Mouse (Mus musculus) adrenal gland, postnatal 36 days (tissue): ENCODE measurements around the gene Irf8. TPM values are rescaled to one million over a fixed set of nuclear protein-coding genes. Genes with fewer than 3 reads are reported as not detected.
"Not testable (repeated sequence)": the region's sequence is repeated elsewhere in the genome, so short reads cannot be mapped to it uniquely, and the experiment has no call there.

Source experiments
- DNase-seq, 2 experiments: peaks; one replicate each; pipeline ENCODE4 v3.0.0; 2021; ENCODE audit warnings: mixed read lengths in 1 of 2
- total RNA-seq, 2 experiments: library from RNA; stranded (reverse); gene quantifications; 2 replicates each; pipeline ENCODE4 v1.2.3; 2021

Gene Irf8
- total RNA-seq, 2 experiments from 2014 or later: 9.8 to 44.7 TPM

DNA sequence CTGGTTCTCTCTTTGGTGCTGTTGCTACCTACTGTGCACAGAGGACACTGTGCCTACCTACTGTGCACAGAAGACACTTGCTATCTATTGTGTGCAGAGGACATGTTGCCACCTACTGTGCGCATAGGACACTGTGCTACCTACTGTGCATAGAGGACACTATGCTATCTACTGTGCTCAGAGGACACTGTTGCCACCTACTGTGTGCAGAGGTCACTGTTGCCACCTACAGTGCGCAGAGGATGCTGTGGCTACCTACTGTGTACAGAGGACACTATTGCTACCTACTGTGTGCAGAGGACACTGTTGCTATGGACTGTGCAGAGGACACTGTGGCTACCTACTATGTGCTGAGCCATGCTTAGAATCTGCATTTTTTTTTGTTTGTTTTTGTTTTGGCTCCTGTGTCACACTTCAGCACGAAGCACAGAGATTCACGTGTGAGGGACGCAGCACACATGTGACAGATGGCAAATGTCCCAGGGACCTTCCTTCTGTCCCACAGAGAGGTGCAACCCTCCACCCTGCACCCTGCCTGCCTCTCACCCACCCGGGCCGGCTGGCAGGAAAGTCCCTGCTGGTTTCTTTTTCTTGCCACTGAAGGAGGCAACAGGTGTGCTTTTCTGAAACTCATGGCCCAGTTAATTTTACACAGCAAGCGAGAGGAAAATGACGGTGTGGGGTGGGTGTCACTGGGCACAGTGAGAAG, 61.0 kb downstream of the Irf8 start:
- no peak for DNase-seq

DNA sequence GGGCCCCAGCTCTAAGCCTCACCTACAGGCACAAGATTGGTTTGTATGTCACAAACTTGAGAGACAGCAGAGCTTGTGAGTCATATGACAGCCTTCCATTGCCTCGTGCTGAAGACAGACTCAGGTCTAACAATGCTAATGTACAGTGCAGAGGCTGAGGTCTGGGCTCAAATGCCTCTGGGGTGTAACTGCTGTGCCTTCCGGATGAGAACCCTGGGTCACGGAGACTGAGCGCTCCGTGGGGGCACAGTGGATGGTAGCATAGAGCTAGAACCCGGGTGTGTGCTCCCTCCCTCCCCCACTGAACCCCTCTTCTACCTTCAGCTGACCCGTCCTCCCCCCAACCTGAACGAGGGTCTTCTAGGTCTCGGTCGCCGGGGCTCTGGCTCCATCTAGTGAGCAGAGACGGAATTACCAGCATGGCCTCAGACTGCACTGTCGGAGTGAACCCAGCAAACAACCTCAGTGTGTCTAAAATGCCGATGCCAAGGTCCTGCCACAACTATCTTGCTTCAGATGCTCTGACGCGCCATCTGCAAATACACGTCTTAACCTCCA, 64.2 kb downstream of the Irf8 start:
- DNase-seq: peak; percentile 59 to 60

DNA sequence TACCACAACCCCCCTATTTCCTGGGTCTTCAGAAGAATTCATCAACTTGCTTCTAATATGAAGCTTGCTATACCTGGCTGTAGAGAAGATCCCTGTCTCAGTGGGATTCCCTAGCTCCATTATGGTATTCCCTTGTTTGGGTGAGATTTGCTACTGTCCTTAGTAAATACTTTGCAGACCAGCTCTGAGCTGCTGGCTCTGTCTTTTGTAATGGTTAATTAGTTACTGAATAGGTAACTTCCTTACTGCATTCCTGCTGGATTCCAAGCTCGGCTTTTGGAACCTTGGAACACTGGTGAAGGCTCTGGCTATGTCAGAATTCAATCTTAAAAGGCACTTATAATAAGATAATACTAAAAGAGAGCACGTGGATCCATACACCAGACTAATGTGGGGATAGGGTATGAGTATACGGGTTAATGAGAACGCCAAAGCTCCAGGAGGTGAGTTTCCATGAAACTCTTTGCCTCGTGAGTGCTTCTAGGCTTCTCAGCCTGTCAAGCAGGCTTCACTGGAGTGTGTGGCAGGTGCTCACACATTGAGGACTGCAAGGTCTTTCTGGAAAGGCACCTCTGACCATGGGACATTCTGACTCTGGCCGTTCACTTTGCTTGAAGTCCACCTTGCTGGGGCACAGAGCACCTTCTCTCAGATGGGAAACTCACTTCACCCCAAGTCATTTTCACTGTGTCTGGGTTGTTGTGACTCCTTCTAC, 67.7 kb downstream of the Irf8 start:
- DNase-seq: not testable (repeated sequence)

DNA sequence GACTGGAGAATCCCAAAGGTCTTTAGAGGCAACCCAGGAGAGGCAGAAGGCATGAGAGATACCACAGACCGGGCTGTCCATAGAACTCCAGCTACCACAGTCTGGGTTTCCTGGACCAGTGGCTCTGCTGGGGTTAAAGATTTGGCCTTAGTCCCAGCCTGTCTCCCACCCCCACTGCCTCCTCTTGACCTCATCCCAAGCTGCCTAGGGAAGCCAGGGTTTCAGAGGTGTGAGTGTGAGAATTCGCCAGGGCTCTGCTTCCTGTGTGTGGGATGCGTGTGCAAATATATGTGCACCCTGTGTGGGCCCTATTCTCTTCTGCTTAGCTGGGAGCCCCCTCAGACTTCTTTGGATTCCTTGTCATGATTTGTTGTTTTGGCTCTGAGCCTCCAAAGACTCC, 68.6 kb downstream of the Irf8 start:
- DNase-seq: no peak

Other genes with a start within 250 kb of the Irf8 start
- gene Gins2, start 147.1 kb upstream of the Irf8 start, total RNA-seq: 10 to 100 TPM in 1 of 2 experiments, 1 to 10 TPM in 1; 6.3 to 11.0 TPM
- gene 1190005I06Rik, start 88.7 kb upstream of the Irf8 start, total RNA-seq: 10 to 100 TPM; 16.7 to 19.7 TPM
- gene Gm27021, start 68.3 kb upstream of the Irf8 start, total RNA-seq: under 1 TPM in 1 of 2 experiments, not detected in 1; 0.53 TPM
- gene Cox4i1, start 68.1 kb upstream of the Irf8 start, total RNA-seq: 1,000 to 10,000 TPM; 1,531 to 1,538 TPM
- gene Emc8, start 67.8 kb upstream of the Irf8 start, total RNA-seq: 100 to 1,000 TPM; 104 to 144 TPM